Mouse (Mus musculus) heart, postnatal 10 days (tissue): ENCODE results near the gene Cort. TPM values are rescaled to one million over a fixed set of nuclear protein-coding genes. Genes with fewer than 3 reads are reported as not detected.
A peak's percentile ranks its signal among the peaks of the same experiment; 100 is the strongest.
"Not testable (repeated sequence)": the region's sequence is repeated elsewhere in the genome, so short reads cannot be mapped to it uniquely, and the experiment has no call there.

Experiments used
- DNase-seq, 2 experiments: peaks; one replicate each; pipeline ENCODE4 v3.0.0; 2021
- intact Hi-C: fragments of 180-260 bp; cut with DNase I; formaldehyde crosslinking; loops from one replicate; pipeline ENCODE4 v1.15.1; 2025
- total RNA-seq, 2 experiments: library from RNA; stranded (reverse); gene quantifications; 2 replicates each; pipeline ENCODE4 v1.2.3; 2021

Gene Cort
- total RNA-seq, 2 experiments from 2014 or later = 0.42 to 0.55 TPM

DNA sequence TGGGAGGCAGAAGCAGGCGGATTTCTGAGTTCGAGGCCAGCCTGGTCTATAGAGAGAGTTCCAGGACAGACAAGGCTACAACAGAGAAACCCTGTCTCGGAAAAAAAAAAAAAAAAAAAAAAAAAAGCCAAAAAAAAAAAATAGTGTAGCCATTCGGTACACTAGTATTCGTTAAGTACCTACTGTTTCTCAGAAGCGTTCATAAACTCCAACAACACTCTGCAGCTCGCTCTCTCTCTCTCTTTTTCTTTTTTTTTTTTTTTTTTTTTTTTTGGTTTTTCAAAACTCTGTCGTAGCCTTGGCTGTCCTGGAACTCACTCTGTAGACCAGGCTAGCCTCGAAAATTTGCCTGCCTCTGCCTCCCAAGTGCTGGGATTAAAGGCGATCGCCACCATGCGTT, 26.1 kb downstream of the Cort start:
- intact Hi-C loops = loop anchor here (5.0 kb wide), 1 partner anchor 987 kb away; the partner anchor contains the start of gene Gpr157
- not testable (repeated sequence) for DNase-seq

DNA sequence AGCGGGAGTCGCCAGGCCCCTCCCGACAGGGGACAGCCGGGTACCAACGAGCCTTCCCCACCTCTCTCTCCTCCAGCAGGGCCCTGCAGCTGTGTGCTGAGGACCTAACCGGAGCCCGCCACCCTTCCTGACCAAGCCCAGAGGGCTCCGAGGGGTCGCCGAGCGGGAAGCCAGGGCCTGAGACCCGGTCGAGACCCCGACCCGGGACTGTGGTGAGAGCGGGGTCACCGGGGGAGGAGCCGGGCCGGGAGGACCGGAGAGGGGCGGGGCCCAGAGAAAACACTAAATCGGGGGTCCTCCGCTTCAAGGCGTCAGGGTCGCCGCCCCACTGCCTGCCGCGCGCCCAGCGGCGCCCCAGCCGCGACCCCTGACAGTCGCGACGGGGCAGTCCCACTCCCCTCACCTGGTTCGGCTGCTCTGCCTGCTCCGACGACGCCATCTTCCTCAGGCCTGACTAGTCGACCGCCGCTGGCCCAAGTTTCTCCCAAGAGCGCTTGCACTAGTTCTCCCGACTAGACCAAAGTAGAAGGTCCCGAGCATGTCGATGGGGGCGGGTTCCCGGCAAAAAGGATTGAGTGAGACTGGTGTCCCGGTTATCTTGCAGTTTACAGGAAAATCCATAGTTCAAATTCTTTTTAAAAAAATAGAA, 27.1 kb downstream of the Cort start, which contains the start of gene Pex14:
Gene Pex14 (minus strand): TSS at position 508 of the 649 bp plus-strand sequence.
- peak; percentile 94 for DNase-seq
- intact Hi-C loops = loop anchor here (5.0 kb wide), 1 partner anchor 988 kb away; the partner anchor contains the start of gene Gpr157

DNA sequence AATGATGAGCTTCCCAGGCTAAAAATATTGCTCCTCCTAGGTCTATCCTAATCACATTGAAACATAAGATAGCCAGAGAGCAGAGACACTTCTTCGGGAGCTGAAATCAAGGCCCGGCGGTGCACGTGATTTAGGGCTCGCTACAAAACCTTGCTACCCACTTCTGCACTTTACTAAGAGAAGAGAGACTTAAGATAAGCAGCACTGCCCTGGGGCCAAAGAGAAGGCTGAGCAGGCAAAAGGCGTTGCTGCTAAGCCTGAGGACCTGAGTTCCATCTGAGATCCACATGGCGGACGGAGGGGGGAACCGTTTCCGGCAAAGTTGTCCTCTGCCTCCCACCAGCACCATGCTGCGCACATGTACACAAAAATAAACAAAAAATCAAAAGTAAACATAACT, 28.0 kb downstream of the Cort start:
- intact Hi-C loops = no loop called here
- no peak for DNase-seq

DNA sequence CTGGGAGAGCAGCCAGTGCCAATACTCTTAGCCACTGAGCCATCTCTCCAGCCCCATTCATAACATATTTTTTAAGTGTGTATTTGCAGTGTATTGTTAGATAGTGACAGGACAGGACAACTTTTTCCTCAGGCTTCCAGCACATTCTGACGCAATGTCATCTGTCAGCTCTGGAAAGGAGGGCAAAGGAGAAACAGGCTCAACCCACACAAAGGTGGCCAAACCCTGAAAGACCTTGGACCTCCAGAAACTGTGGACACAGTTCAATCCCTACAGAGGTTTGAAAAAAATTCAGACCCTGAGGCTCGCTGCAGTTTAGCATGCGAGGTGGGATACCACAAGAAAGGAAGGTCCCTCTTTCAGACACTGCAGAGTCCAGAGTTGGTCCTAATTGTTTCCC, 28.6 kb downstream of the Cort start:
- intact Hi-C loops = no loop called here
- DNase-seq = no peak

DNA sequence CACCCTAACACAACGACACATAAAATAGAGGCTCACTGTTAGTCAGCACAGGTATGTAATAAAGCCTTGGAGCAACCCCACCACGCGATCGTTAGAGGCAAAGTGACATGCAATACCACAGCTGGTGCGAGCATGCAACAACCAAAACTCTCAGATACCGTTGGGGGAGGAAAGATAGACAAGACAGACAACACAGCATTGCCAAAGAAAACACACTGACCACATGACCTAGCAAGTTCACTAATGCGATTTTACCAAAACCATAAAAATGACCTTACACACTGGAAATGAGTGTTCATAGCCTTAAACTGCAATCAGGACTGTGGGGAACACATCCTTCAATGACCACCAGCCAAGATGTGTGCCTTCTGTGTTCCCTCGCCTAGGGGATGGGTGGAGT, 35.2 kb downstream of the Cort start:
- intact Hi-C loops = no loop called here
- DNase-seq = no peak

DNA sequence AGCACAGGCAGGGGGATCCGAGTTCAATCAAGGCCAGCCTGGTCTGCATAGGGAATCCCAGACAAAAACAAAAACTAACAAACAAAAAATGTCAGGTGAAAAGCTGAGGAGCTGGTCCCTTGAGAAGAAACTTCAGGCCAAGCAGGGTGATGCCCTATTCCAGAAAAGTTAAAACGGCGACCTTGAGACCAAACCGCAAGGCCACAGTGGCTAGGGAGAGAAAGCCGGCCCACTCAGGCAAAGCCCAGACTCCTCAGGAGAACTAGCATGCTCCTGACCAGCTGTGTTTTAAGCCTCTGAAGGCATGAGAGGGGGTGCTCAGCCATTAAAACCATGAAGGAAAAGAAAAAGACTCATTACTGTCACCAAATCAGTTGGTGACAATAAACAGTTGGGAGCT, 41.2 kb downstream of the Cort start:
- no peak for DNase-seq
- intact Hi-C loops = no loop called here

DNA sequence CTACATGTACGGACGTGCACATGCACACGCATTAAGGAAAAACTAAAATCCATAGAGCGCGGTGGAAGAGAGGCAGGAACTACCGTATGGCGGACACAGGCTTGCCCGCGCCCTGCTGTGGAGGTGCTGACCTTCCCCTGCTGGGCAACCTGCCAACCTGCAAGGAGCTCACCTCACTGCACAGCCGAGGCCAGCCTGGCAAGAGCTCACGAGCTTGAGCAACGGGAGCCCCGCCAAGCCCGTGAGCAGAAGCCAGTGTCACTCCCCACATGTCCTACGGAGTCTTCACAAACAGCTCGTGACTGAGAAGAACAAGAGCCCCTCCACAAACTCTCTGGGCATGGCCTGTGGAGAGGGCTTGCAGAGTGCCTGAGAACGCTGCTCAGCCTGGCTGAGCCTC, 45.0 kb downstream of the Cort start:
- intact Hi-C loops = no loop called here
- peak; percentile 83 to 89 for DNase-seq

DNA sequence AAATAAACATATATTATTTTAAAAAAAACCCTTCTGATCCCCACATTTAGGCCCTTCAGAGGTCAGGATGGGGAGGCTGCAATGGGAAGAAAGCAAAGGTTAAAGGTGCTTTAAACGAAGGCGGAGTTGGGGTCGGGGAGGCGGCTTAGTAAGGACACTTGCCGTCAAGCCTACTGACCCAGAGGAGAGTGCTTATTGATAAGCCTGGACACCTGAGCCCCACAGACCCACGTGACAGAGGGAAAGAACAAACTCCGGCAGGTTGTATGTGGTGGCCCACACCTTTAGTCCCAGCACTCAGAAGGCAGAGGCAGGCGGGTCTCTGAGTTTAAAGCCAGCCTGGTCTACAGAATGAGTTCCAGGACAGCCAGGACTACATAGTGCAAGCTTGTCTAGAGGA, 46.5 kb downstream of the Cort start:
- intact Hi-C loops = no loop called here

DNA sequence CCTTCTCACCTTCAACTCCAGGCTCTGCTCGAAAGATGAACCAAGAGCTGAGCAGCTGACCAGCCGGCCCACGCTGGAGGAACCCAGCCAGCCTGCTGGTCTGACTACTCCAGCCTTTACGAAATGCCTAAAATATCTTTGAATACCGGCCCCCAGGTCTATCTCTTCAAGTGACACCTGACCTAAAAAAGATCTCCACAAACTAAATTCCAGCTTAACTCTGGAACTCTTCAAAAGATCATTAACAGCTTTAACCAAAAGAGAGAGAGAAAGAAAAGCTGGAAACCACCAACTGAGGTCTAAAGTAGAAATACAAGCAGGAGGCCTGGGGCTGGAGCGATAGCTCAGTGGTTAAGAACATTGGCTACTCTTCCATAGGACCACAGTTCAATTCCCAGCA, 46.9 kb downstream of the Cort start:
- DNase-seq = no peak
- intact Hi-C loops = loop anchor here (5.0 kb wide), 1 partner anchor 267 kb away; no protein-coding TSS in a partner anchor

More for the DNA sequence above, 46.5 kb downstream of the Cort start:
- no peak for DNase-seq

DNA sequence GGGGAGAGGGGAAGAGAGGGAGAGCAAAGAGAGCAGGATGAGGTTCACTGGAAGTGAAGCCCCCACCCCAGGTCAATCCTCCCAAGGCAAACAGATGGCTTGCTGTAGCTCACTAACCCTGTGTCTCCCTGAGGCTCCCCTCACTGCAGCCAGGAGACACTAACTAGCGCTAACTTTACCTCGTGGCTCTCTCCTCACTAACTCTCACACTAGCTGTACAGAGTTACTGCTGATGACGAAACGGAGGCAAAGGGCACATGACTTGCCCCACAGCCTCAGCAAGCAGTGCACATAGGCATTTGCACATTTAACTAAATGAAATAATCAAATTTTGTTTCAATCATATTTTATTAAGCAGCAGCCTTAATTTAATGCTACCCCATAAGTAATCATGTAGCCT, 48.3 kb downstream of the Cort start:
- DNase-seq = no peak
- intact Hi-C loops = loop anchor here (5.0 kb wide), 1 partner anchor 266 kb away; no protein-coding TSS in a partner anchor

DNA sequence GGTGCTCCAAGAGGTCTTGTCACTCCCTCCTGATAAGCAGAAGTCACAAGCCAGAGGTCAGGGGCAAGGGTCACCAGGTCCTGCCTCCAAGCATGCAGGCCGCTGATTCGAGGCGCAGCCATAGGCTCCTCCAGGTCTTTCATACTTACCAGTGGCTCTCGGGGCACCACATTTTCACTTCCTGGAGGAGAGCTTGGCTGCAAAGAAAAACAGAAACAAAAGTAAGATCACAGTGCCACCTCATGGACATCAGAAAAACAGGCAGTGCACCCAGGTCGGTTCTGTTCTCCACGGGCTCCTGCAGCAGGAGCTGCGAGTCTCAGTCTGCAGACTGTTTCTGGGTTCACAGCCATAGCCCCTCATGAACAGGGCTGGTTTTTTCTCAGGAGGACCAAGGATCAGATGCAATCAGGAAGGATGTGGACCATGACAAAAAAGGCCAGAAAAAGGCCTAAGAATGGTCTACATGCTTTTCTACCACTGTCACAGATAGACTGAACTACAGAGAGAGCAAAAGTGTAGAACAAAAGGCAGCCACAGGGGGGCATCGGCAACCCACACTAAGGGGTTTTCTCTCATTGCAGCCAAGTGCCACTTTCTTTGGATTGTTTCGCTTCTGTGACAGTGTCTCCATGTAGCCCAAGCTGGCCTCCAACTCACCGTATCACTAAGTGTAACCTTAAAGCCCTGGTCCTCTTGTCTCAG, 50.5 kb downstream of the Cort start:
- DNase-seq = peak; percentile 83

DNA sequence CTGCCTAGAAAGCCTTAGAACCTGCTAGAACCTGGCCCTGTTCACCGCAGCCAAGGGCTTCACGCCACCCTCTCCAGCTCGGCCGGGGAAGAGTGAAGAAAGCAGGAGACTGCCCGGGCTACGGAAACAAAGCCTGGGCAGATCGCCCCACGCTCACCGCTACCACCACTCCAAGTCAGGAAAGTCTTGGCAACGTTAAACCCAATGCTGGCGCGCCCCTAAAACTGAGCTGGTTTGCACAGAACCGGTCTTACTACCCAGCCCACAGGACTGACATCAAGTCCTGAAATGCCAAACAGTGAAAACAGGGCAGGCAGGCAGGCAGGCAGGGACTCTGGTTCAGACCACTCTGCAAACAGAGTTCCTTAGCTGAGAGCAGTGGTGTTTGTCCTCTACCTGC, 51.5 kb downstream of the Cort start:
- no peak for DNase-seq
- intact Hi-C loops = loop anchor here (5.0 kb wide), 1 partner anchor 263 kb away; no protein-coding TSS in a partner anchor

More for the DNA sequence above, 50.5 kb downstream of the Cort start:
- intact Hi-C loops = loop anchor here (1.0 to 5.0 kb wide), 4 partner anchors 61 to 371 kb away; partner anchors contain the start of gene Cenps

Other genes with a start within 250 kb of the Cort start
- 10 to 100 TPM; 26.5 to 27.2 TPM for gene Pex14, start 26.9 kb downstream of the Cort start, total RNA-seq
- gene Dffa, start 22.6 kb downstream of the Cort start, total RNA-seq = 10 to 100 TPM; 33.5 to 38.7 TPM
- 10 to 100 TPM in 1 of 2 experiments, 1 to 10 TPM in 1; 9.7 to 12.2 TPM for gene Cenps, start 10.9 kb upstream of the Cort start, total RNA-seq
- gene Pgd, start 40.0 kb upstream of the Cort start, total RNA-seq = 10 to 100 TPM; 52.7 to 57.4 TPM
- gene Kif1b, start 180.9 kb upstream of the Cort start, total RNA-seq = 100 to 1,000 TPM; 146 to 164 TPM